Mouse (Mus musculus) CH12.LX (cell line): ENCODE results near the gene March2. TPM values are rescaled to one million over a fixed set of nuclear protein-coding genes. Genes with fewer than 3 reads are reported as not detected.

ENCODE experiments used
- DNase-seq: peaks from one replicate; pipeline ENCODE4 v3.0.0-alpha.2; 2013; ENCODE audit errors: extremely low read depth
- H3K27ac ChIP-seq: 2 replicates; pipeline ENCODE4 v1.5.1; 2012; ENCODE audit warnings: low read depth, mild to moderate bottlenecking, control low read depth, moderate library complexity; ENCODE audit not compliant: insufficient read depth
- H3K27me3 ChIP-seq: replicated peaks from 2 replicates; pipeline ENCODE3; 2012; ENCODE audit warnings: inconsistent platforms
- H3K36me3 ChIP-seq, 2 experiments: replicated peaks in 1 of 2; 2 replicates each; pipeline versions ENCODE3 to v1.6.1; 2012; ENCODE audit warnings: inconsistent platforms in 1 of 2, low read length in 1 of 2, mild to moderate bottlenecking in 1 of 2, mixed read lengths in 1 of 2, moderate library complexity in 1 of 2; ENCODE audit not compliant: control insufficient read depth in 1 of 2, insufficient read depth in 1 of 2
- H3K4me1 ChIP-seq, 2 experiments: 2 replicates each; pipeline ENCODE4 v1.6.1; 2012; ENCODE audit warnings: inconsistent platforms in 1 of 2, moderate library complexity in 1 of 2; ENCODE audit not compliant: insufficient read depth in 2 of 2, control insufficient read depth in 1 of 2
- H3K4me2 ChIP-seq: 2 replicates; pipeline ENCODE4 v1.6.1; 2012; ENCODE audit warnings: low read depth, mild to moderate bottlenecking, control low read depth; ENCODE audit not compliant: poor library complexity, insufficient read depth, severe bottlenecking
- H3K4me3 ChIP-seq, 3 experiments: fragments of 150-350 bp in 1 of 3; sonication (generic) in 1 of 3; replicated peaks in 1 of 3; 2 replicates each; pipeline versions ENCODE3 to v1.5.1; 2011 to 2012; ENCODE audit warnings: low read depth in 2 of 3, low read length in 2 of 3, mild to moderate bottlenecking in 2 of 3, moderate library complexity in 2 of 3, control low read depth in 1 of 3, improper control_type of control experiment in 1 of 3, inconsistent platforms in 1 of 3, mixed read lengths in 1 of 3; ENCODE audit not compliant: poor library complexity in 1 of 3
- H3K79me2 ChIP-seq: replicated peaks from 2 replicates; pipeline ENCODE4 v1.6.1; 2012; ENCODE audit warnings: mild to moderate bottlenecking, moderate library complexity; ENCODE audit not compliant: control insufficient read depth, poor library complexity, insufficient read depth, severe bottlenecking; ENCODE audit errors: extremely low read depth
- H3K9ac ChIP-seq: 2 replicates; pipeline ENCODE4 v1.6.1; 2012; ENCODE audit warnings: low read depth, mild to moderate bottlenecking, control low read depth, moderate library complexity; ENCODE audit not compliant: insufficient read depth
- H3K9me3 ChIP-seq: replicated peaks from 2 replicates; pipeline ENCODE3; 2012; ENCODE audit warnings: low read length, inconsistent platforms, mixed read lengths
- CHD1 ChIP-seq: IDR thresholded peaks from 2 replicates; pipeline ENCODE4 v1.6.1; 2012; ENCODE audit warnings: low read depth, low read length, improper control_type of control experiment, inconsistent platforms
- CHD2 ChIP-seq: IDR thresholded peaks from 2 replicates; pipeline ENCODE4 v1.6.1; 2011; ENCODE audit warnings: low read length, improper control_type of control experiment
- CTCF ChIP-seq, 2 experiments: IDR thresholded peaks in 1 of 2; conservative IDR thresholded peaks in 1 of 2; 2 replicates each; pipeline ENCODE4 v1.5.1; 2011 to 2012; ENCODE audit warnings: low read depth in 2 of 2, low read length in 2 of 2, improper control_type of control experiment in 1 of 2, inconsistent platforms in 1 of 2, mild to moderate bottlenecking in 1 of 2, moderate library complexity in 1 of 2
- E2F4 ChIP-seq: IDR thresholded peaks from 2 replicates; pipeline ENCODE4 v1.6.1; 2011; ENCODE audit warnings: low read depth, low read length, improper control_type of control experiment; ENCODE audit not compliant: insufficient replicate concordance
- ELF1 ChIP-seq: IDR thresholded peaks from 2 replicates; pipeline ENCODE4 v1.6.1; 2014; ENCODE audit warnings: low read depth, mild to moderate bottlenecking, inconsistent platforms, low read length, improper control_type of control experiment
- ETS1 ChIP-seq: conservative IDR thresholded peaks from 2 replicates; pipeline ENCODE4 v1.6.1; 2012; ENCODE audit warnings: low read depth, mild to moderate bottlenecking, inconsistent platforms, low read length, improper control_type of control experiment, moderate library complexity
- GABPA ChIP-seq: IDR thresholded peaks from 2 replicates; pipeline ENCODE4 v1.6.1; 2012; ENCODE audit warnings: low read depth, low read length, improper control_type of control experiment, inconsistent platforms; ENCODE audit not compliant: insufficient replicate concordance
- HCFC1 ChIP-seq: IDR thresholded peaks from 2 replicates; pipeline ENCODE4 v1.6.1; 2012; ENCODE audit warnings: low read depth, mild to moderate bottlenecking, inconsistent platforms, low read length, improper control_type of control experiment
- IRF4 ChIP-seq: IDR thresholded peaks from 2 replicates; pipeline ENCODE4 v1.6.1; 2014; ENCODE audit warnings: low read depth, mild to moderate bottlenecking, inconsistent platforms, low read length, improper control_type of control experiment
- JUN ChIP-seq: IDR thresholded peaks from 2 replicates; pipeline ENCODE4 v1.6.1; 2011; ENCODE audit warnings: low read depth, mild to moderate bottlenecking, low read length, improper control_type of control experiment, moderate library complexity; ENCODE audit not compliant: insufficient read depth
- MAX ChIP-seq: IDR thresholded peaks from 2 replicates; pipeline ENCODE4 v1.6.1; 2011; ENCODE audit warnings: low read length, improper control_type of control experiment
- MEF2A ChIP-seq: IDR thresholded peaks from 2 replicates; pipeline ENCODE4 v1.6.1; 2014; ENCODE audit warnings: low read depth, mild to moderate bottlenecking, inconsistent platforms, low read length, improper control_type of control experiment, borderline replicate concordance
- MYC ChIP-seq: IDR thresholded peaks from 2 replicates; pipeline ENCODE4 v1.6.1; 2011; ENCODE audit warnings: low read depth, mild to moderate bottlenecking, improper control_type of control experiment, low read length
- NELFE ChIP-seq: IDR thresholded peaks from 2 replicates; pipeline ENCODE4 v1.6.1; 2011; ENCODE audit warnings: low read depth, low read length, improper control_type of control experiment
- NRF1 ChIP-seq: IDR thresholded peaks from 2 replicates; pipeline ENCODE4 v1.6.1; 2014; ENCODE audit warnings: low read depth, mild to moderate bottlenecking, inconsistent platforms, low read length, improper control_type of control experiment, moderate library complexity
- PAX5 ChIP-seq: IDR thresholded peaks from 2 replicates; pipeline ENCODE4 v1.6.1; 2012; ENCODE audit warnings: low read length, inconsistent platforms, mixed read lengths
- POLR2A ChIP-seq: IDR thresholded peaks from 2 replicates; pipeline ENCODE4 v1.6.1; 2011; ENCODE audit warnings: low read depth, mild to moderate bottlenecking, improper control_type of control experiment, low read length
- POLR2AphosphoS2 ChIP-seq: IDR thresholded peaks from 2 replicates; pipeline ENCODE4 v1.6.1; 2011; ENCODE audit warnings: low read depth, low read length, improper control_type of control experiment
- RAD21 ChIP-seq: IDR thresholded peaks from 2 replicates; pipeline ENCODE4 v1.6.1; 2011; ENCODE audit warnings: low read depth, mild to moderate bottlenecking, low read length, improper control_type of control experiment, moderate library complexity
- RCOR1 ChIP-seq: conservative IDR thresholded peaks from 2 replicates; pipeline ENCODE4 v1.6.1; 2012; ENCODE audit warnings: low read depth, mild to moderate bottlenecking, inconsistent platforms, low read length, improper control_type of control experiment
- SIN3A ChIP-seq: IDR thresholded peaks from 2 replicates; pipeline ENCODE4 v1.6.1; 2012; ENCODE audit warnings: low read length, improper control_type of control experiment, inconsistent platforms
- SMC3 ChIP-seq: IDR thresholded peaks from 2 replicates; pipeline ENCODE4 v1.6.1; 2011; ENCODE audit warnings: low read depth, low read length, improper control_type of control experiment
- TCF12 ChIP-seq: IDR thresholded peaks from 2 replicates; pipeline ENCODE4 v1.6.1; 2014; ENCODE audit warnings: low read depth, mild to moderate bottlenecking, inconsistent platforms, low read length, improper control_type of control experiment
- UBTF ChIP-seq: IDR thresholded peaks from 2 replicates; pipeline ENCODE4 v1.6.1; 2012; ENCODE audit warnings: low read depth, mild to moderate bottlenecking, inconsistent platforms, low read length, improper control_type of control experiment, moderate library complexity
- USF1 ChIP-seq: IDR thresholded peaks from 2 replicates; pipeline ENCODE4 v1.6.1; 2014; ENCODE audit warnings: low read depth, mild to moderate bottlenecking, inconsistent platforms, low read length, improper control_type of control experiment
- ZC3H11A ChIP-seq: IDR thresholded peaks from 2 replicates; pipeline ENCODE4 v1.6.1; 2012; ENCODE audit warnings: low read depth, mild to moderate bottlenecking, inconsistent platforms, low read length, improper control_type of control experiment
- ZKSCAN1 ChIP-seq: IDR thresholded peaks from 2 replicates; pipeline ENCODE4 v1.6.1; 2012; ENCODE audit warnings: low read depth, inconsistent platforms, low read length, improper control_type of control experiment, borderline replicate concordance
- ZMIZ1 ChIP-seq: IDR thresholded peaks from 2 replicates; pipeline ENCODE4 v1.6.1; 2012; ENCODE audit warnings: low read depth, mild to moderate bottlenecking, inconsistent platforms, low read length, improper control_type of control experiment
- ZNF384 ChIP-seq: IDR thresholded peaks from 2 replicates; pipeline ENCODE4 v1.6.1; 2012; ENCODE audit warnings: low read depth, low read length, improper control_type of control experiment, inconsistent platforms
- dilution Hi-C: fragments of 300-500 bp; cut with MboI; formaldehyde crosslinking; loops from 2 replicates; pipeline ENCODE4 v1.14.3; 2020; ENCODE audit warnings: low sequenced_read_pairs; ENCODE audit not compliant: extremely low pct_unique_long_range_greater_than_20kb, extremely low pct_ligation_motif_present
- in situ Hi-C: fragments of 300-500 bp; cut with MboI; formaldehyde crosslinking; loops from 3 replicates; pipeline ENCODE4 v1.14.3; 2019; ENCODE audit warnings: low sequenced_read_pairs, low pct_ligation_motif_present, low pct_unique_long_range_greater_than_20kb, mixed read lengths
- polyA plus RNA-seq: library from polyadenylated mRNA; unstranded; fragments of >175 nt; gene quantifications from 2 replicates; pipeline ENCODE4 v1.2.1, GENCODE M21; 2012; ENCODE audit warnings: low read depth; ENCODE audit not compliant: insufficient read length
- total RNA-seq, 2 experiments: library from RNA; depleted of rRNA; stranded (reverse); fragments of 300-350 nt in 1 of 2; fragments of >200 nt in 1 of 2; gene quantifications; 2 replicates each; pipeline ENCODE4 v1.2.3; 2012 to 2014

The March2 gene
- total and polyA plus RNA-seq, 3 experiments, result 9.2 to 12.2 (median 9.3) TPM

DNA sequence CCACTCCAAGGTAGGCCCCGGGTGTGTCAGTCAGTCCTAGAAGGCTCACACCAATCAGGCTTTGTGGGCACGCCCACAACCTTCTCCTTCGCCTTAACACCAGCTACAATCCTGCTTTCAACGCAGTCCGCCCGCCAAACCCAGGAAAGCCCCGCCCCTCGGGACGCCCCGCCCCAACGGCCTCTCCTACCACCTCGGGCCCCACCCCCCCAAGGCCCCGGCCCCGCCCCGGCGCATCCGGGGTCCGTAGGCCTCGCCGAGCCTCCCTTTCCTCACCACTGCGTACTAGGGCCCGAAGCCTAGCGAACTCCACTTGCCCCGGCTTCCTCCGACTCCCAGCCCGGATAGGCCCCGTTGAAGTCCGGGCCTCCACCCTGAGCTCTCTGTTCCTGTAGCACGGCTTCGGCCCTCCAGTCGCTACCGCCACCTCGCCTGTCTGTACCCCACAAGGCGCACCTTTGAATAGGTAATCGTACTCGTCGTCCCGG, 41.3 kb upstream of the March2 start:
- peak; percentile 92 for DNase-seq
- peaks cover 18% of the 10 kb centered on the region for H3K79me2 ChIP-seq
- peaks cover 3 to 29% of the 10 kb centered on the region in 2 experiments for H3K36me3 ChIP-seq
- TF ChIP-seq RAD21 (no peak), ZKSCAN1 (no peak), UBTF (0 out of 2 replicates have a peak, but pooled peaks have one; percentile 47), POLR2A (peak; percentile 73), CHD2 (no peak), ZMIZ1 (no peak), ZNF384 (no peak), GABPA (no peak), CTCF (conservative IDR thresholded peaks at IDR 0.05 in 1 of 2, IDR thresholded peaks at IDR 0.05 in 1 of 2; ENCODE audit: low read depth in 2 of 2, low read length in 2 of 2) (no peak), ZC3H11A (no peak), RCOR1 (no peak), MEF2A (no peak), PAX5 (no peak), USF1 (no peak), SIN3A (peak; percentile 58), TCF12 (0 out of 2 replicates have a peak, but pooled peaks have one; percentile 62), IRF4 (no peak; the same call in 1 of the 2 replicates), NELFE (peak; percentile 62), E2F4 (no peak), SMC3 (no peak), JUN (no peak), NRF1 (no peak), POLR2AphosphoS2 (no peak)
- peak overlapping the region; percentile 94 for H3K27ac ChIP-seq
- no peaks in the 10 kb centered on the region for H3K27me3 ChIP-seq
- in situ Hi-C loops, result no loop called here
- dilution Hi-C loops, result no loop called here
- no peaks in the 10 kb centered on the region for H3K9me3 ChIP-seq
- H3K4me2 ChIP-seq, result peak overlapping the region; percentile 32; the same call in 1 of the 2 replicates
- peak overlapping the region; percentile 78 to 97 (median 90) for H3K4me3 ChIP-seq
- peaks cover 0 to 40% of the 10 kb centered on the region in 2 experiments; a peak in 2 of 4 replicates for H3K4me1 ChIP-seq
- peak overlapping the region; percentile 98 for H3K9ac ChIP-seq

- H3K27ac ChIP-seq, result no peak overlapping the region
- no peaks in the 10 kb centered on the region for H3K9me3 ChIP-seq
- no peak overlapping the region for H3K4me2 ChIP-seq
- H3K4me3 ChIP-seq, result no peak overlapping the region
- TF ChIP-seq ZMIZ1, result no peak
- no peak for TF ChIP-seq USF1
- TF ChIP-seq HCFC1, result no peak
- TF ChIP-seq MYC, result no peak
- TF ChIP-seq E2F4, result no peak
- TF ChIP-seq ZNF384, result no peak
- no peak for TF ChIP-seq CHD2
- no peak for TF ChIP-seq CHD1
- no peak for TF ChIP-seq RAD21
- TF ChIP-seq ELF1, result no peak
- no peak for TF ChIP-seq SMC3
- TF ChIP-seq ZKSCAN1, result no peak
- no peak for TF ChIP-seq NRF1
- TF ChIP-seq ETS1, result no peak
- no peak for TF ChIP-seq JUN
- TF ChIP-seq RCOR1, result no peak
- no peak for TF ChIP-seq GABPA
- TF ChIP-seq MAX, result no peak
- no peaks in the 10 kb centered on the region for H3K27me3 ChIP-seq
- dilution Hi-C loops, result no loop called here
- no peak overlapping the region for H3K9ac ChIP-seq
- peaks cover 0 to 44% of the 10 kb centered on the region in 2 experiments; a peak in 2 of 4 replicates for H3K4me1 ChIP-seq
- no peak for DNase-seq
- in situ Hi-C loops, result no loop called here
- H3K36me3 ChIP-seq, result peaks cover 6 to 50% of the 10 kb centered on the region in 2 experiments
- H3K79me2 ChIP-seq, result peaks cover 30% of the 10 kb centered on the region
Measured at GRCm38 (mm10) chr17:33757231-33757630, 38.8 kb upstream of the March2 start.
